9 mouse cellular contexts compared by ENCODE assay signal in the genomic region with DNA sequence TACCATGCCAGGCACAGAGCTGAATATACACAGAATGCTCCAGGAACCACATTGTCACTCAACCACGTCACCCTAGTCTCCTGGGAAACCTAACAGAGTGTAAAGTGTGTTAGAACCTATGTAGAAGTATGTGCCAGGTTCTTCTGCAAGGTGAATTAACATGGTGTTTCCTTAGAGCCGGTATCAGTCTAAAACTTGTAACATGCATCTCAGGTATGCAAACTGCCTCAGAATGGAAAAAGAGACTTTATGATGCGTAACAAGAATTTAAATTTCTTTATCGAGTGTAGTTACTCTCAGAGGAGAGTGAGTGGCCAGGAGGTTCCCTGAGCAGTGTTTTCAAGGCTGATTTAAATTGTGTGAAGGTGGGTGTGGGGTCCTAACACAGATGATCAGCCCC.
DNase-seq lines count a peak whose midpoint lies in the region; ATAC-seq and TF ChIP-seq lines count a peak whose summit lies in the region.
"Had no signal": no experiment of that assay in that cellular context is flagged by ENCODE, and none has a peak within 500 bp of the region (broad histone marks: within the 10 kb centered on the region; RNA-seq: fewer than 3 reads in every experiment).

No protein-coding gene starts in this region.

- H3K79me2 ChIP-seq in liver, adult 2 months (ENCODE audit: control insufficient read depth, insufficient read depth, low read length): peaks cover 64% of the 10 kb centered on the region

- H3K4me1 ChIP-seq in liver, adult 2 months (ENCODE audit: control insufficient read depth, insufficient read depth, low read length): peaks cover 27% of the 10 kb centered on the region
- peaks cover 76% of the 10 kb centered on the region for H3K4me1 ChIP-seq in forebrain, embryonic 13.5 days
- H3K4me1 ChIP-seq in intestine, postnatal 0 days (replicated peaks; ENCODE audit: control insufficient read depth, insufficient read depth, low read length): peaks cover 18% of the 10 kb centered on the region
- peaks cover 75% of the 10 kb centered on the region for H3K4me1 ChIP-seq in neural tube, embryonic 13.5 days (replicated peaks)

- no peaks in the 10 kb centered on the region for H3K36me3 ChIP-seq in liver, adult 2 months (ENCODE audit: control insufficient read depth, insufficient read depth, low read length)
- no peaks in the 10 kb centered on the region for H3K36me3 ChIP-seq in forebrain, embryonic 13.5 days (ENCODE audit: poor library complexity, severe bottlenecking)
- H3K36me3 ChIP-seq in intestine, postnatal 0 days (ENCODE audit: control insufficient read depth, insufficient read depth): no peaks in the 10 kb centered on the region
- no peaks in the 10 kb centered on the region for H3K36me3 ChIP-seq in neural tube, embryonic 13.5 days

- no peak for TF ChIP-seq POLR2A in liver, adult 2 months (IDR thresholded peaks at IDR 0.05; ENCODE audit: extremely low read depth, insufficient read depth, low read length)

- H3K9me3 ChIP-seq in forebrain, embryonic 13.5 days (replicated peaks): no peaks in the 10 kb centered on the region
- no peaks in the 10 kb centered on the region for H3K9me3 ChIP-seq in intestine, postnatal 0 days (ENCODE audit: control insufficient read depth)
- H3K9me3 ChIP-seq in neural tube, embryonic 13.5 days: no peaks in the 10 kb centered on the region

- no peak overlapping the region for H3K9ac ChIP-seq in liver, adult 2 months (ENCODE audit: low read depth, low read length)
- H3K9ac ChIP-seq in forebrain, embryonic 13.5 days: no peak overlapping the region
- no peak overlapping the region for H3K9ac ChIP-seq in intestine, postnatal 0 days (ENCODE audit: low read depth, low read length)
- no peak overlapping the region for H3K9ac ChIP-seq in neural tube, embryonic 13.5 days

- ATAC-seq in forebrain, embryonic 13.5 days: no peak
- ATAC-seq in intestine, postnatal 0 days: 0 out of 2 replicates have a peak, but pooled peaks have one; percentile 21
- no peak for ATAC-seq in neural tube, embryonic 13.5 days (ENCODE audit: low read depth)
- no peak for ATAC-seq in cerebellum, adult (ENCODE audit: insufficient number of reproducible peaks, low FRiP score, low TSS enrichment)

- peak overlapping the region; percentile 66 for H3K4me2 ChIP-seq in forebrain, embryonic 13.5 days
- H3K4me2 ChIP-seq in intestine, postnatal 0 days (replicated peaks; ENCODE audit: low read depth): peak overlapping the region; percentile 51
- H3K4me2 ChIP-seq in neural tube, embryonic 13.5 days: peak overlapping the region; percentile 58

- H3K4me3 ChIP-seq in liver, adult 2 months (ENCODE audit: insufficient read depth, low read depth, low read length): no peak overlapping the region
- no peak overlapping the region for H3K4me3 ChIP-seq in forebrain, embryonic 13.5 days
- H3K4me3 ChIP-seq in intestine, postnatal 0 days (ENCODE audit: low read depth, low read length): no peak overlapping the region
- H3K4me3 ChIP-seq in neural tube, embryonic 13.5 days: no peak overlapping the region

- no peaks in the 10 kb centered on the region for H3K27me3 ChIP-seq in liver, adult 2 months (ENCODE audit: control insufficient read depth, insufficient read depth, low read length)
- no peaks in the 10 kb centered on the region for H3K27me3 ChIP-seq in forebrain, embryonic 13.5 days
- H3K27me3 ChIP-seq in intestine, postnatal 0 days (replicated peaks; ENCODE audit: control insufficient read depth, insufficient read depth, low read length): no peaks in the 10 kb centered on the region
- H3K27me3 ChIP-seq in neural tube, embryonic 13.5 days: no peaks in the 10 kb centered on the region; the same call in 1 of the 2 replicates

- DNase-seq in liver, adult 2 months (ENCODE audit: extremely low read depth, low read depth, low spot score): no peak
- no peak for DNase-seq in liver
- no peak for DNase-seq in frontal cortex, adult 2 months (ENCODE audit: extremely low spot score in 1 of 2, low spot score in 1 of 2)
- no peak for DNase-seq in gastrocnemius, postnatal 10 days
- DNase-seq: right cerebral cortex, postnatal 25 days had no signal

- WGBS in liver, adult 2 months: 61% methylated on average over 4 of the region's 4 CpGs
- 50% methylated on average over 4 of the region's 4 CpGs for WGBS in forebrain, embryonic 13.5 days
- 56% methylated on average over 4 of the region's 4 CpGs for WGBS in intestine, postnatal 0 days
- WGBS in neural tube, embryonic 13.5 days: 34% methylated on average over 4 of the region's 4 CpGs

- 0 out of 2 replicates have a peak overlapping the region, but pooled peaks have one; percentile 3 for H3K27ac ChIP-seq in liver, adult 2 months (replicated peaks; ENCODE audit: insufficient read depth, low read depth, low read length)
- no peak overlapping the region for H3K27ac ChIP-seq in forebrain, embryonic 13.5 days
- peak overlapping the region; percentile 70 for H3K27ac ChIP-seq in intestine, postnatal 0 days (ENCODE audit: low read depth, low read length)
- peak overlapping the region; percentile 52 for H3K27ac ChIP-seq in neural tube, embryonic 13.5 days (replicated peaks)

- no peak for TF ChIP-seq CTCF in liver, adult 2 months (IDR thresholded peaks at IDR 0.05; ENCODE audit: low read depth, low read length)
- TF ChIP-seq CTCF in intestine, postnatal 0 days (IDR thresholded peaks at IDR 0.05; ENCODE audit: low read depth): no peak
